Mouse (Mus musculus) c-Kit-positive CD71-positive TER-119-negative erythroid progenitor cells, embryonic 14.5 days (primary cell): Measurements from ENCODE around the gene Adam1a.
"Not testable (repeated sequence)": the region's sequence is repeated elsewhere in the genome, so short reads cannot be mapped to it uniquely, and the experiment has no call there.

Source experiments
- DNase-seq: peaks from one replicate; pipeline ENCODE4 v3.0.0-alpha.2; 2013; ENCODE audit warnings: low read depth

Adam1a gene

GRCm38 (mm10) chr5:121564468-121564895 is 19.2 kb upstream of the Adam1a start:
- peak; percentile 77 for DNase-seq

GRCm38 (mm10) chr5:121562436-121562835 is 17.2 kb upstream of the Adam1a start:
- no peak for DNase-seq

DNA sequence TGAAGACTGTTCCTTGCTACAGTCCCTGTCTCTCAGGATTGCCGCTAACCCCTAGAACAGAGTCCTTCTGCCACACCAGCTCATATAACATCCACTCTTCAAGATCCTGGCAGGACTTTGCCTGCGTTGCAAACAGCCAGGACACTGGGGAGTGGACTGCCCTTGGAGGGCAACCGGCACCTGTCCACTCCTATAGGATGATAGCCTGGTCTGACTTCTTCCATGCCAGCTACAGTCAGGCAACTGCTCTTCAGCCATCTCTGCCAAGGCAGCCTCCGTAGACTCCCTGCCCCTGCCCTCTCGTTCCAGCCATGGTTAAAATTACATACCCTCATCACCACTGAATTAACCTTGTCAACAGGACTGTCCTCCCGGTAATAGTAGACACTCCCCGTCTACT is 3.9 kb upstream of the Adam1a start:
- DNase-seq = no peak

DNA sequence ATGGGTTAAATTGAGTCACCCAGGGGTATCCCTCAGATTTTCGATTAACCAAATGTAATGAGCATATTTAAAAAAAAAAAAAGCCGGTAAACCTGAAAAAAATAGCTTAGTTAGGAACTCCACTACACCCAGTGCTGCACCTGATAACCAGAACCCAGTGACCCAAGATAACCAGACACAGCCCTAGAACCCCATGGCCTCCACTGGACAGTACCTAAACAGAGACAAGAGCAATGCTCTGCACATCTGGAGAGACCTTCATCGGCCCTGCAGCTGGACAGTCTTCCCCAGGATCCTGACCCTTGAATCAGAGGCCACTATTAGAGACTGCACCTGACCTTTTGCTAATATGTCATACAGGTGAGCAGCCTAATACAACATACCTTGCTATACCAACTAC is 1.8 kb upstream of the Adam1a start:
- no peak for DNase-seq

DNA sequence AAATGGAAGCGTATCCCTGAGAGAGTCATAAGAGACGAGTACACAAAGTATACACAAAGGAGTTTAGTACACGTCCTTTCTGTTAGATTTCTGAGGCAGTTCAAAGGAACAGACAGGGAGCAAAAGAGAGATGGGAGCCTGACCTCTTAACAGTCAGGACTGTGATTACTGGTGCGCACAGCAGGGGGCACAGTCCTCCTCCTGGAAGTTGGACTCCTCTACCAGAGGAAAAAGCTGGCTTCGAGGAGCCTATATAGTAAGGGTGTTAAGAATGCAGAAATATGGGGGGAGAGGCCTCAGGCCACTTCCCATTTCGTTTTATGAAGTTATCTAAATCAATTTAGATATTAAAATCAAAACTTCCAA is 1.2 kb upstream of the Adam1a start:
- peak; percentile 55 for DNase-seq

DNA sequence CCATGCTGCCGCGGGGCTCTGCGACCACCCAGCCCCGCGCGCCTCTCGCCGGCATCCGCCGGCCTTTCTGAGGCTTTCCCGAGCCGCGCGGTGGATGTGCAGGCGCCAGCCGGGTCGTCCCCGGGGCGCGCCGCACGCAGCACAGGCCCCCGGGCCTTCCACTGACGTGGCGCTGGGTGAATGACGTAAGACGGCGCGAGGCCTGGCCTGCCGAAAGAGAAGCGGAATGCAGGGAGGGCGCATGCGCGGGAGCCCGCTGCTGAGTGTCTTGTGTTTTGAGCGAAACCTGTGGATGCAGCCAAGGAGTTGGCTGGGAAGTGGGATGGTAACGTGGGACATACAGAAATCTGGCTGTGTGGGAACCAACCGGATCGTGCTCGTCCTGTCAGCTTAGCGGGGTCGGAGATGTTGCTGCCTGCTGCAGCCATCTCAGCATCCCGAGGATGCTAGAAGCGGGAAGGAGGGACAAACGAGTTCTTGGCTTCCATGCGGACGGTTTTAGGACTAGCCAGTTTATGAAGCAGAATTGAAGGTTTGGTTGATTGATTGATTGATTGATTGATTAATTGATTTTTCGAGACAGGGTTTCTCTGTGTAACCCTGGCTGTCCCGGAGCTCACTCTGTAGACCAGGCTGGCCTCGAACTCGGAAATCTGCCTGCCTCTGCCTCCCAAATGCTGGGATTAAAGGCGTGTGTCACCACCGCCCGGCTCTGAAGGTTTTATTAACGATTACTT is 679 bp upstream of the Adam1a start, which contains the start of gene Mapkapk5:
Gene Mapkapk5 (minus strand): TSS at position 113 of the 737 bp plus-strand sequence.
- peak; percentile 91 for DNase-seq

GRCm38 (mm10) chr5:121543370-121543769 is 1.9 kb downstream of the Adam1a start:
- no peak for DNase-seq

GRCm38 (mm10) chr5:121541235-121541634 is 4.0 kb downstream of the Adam1a start:
- DNase-seq = no peak

GRCm38 (mm10) chr5:121540066-121540465 is 5.2 kb downstream of the Adam1a start:
- no peak for DNase-seq

GRCm38 (mm10) chr5:121537588-121537987 is 7.7 kb downstream of the Adam1a start:
- DNase-seq = no peak

GRCm38 (mm10) chr5:121536921-121537555 is 8.2 kb downstream of the Adam1a start:
- no peak for DNase-seq

DNA sequence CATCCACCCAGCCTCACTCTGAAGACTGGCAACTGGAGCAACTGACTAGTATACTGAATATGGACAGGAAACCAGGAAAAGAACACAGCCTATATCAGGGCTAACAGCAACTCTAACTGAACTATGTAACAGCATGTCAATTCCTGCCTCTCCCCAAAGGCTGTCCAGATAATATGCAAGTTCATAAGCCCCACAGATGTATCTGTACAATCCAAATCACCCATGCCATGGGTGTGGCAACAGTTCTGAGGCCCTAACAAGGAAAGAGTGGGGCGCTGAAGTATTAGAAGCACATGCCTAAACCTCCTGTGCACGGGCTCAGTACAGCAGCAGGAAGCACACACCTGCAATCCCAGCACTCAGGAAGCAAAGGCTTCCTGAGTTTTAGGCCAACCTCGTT is 10.2 kb downstream of the Adam1a start:
- DNase-seq = peak; percentile 65

GRCm38 (mm10) chr5:121534521-121534920 is 10.8 kb downstream of the Adam1a start:
- DNase-seq = no peak

DNA sequence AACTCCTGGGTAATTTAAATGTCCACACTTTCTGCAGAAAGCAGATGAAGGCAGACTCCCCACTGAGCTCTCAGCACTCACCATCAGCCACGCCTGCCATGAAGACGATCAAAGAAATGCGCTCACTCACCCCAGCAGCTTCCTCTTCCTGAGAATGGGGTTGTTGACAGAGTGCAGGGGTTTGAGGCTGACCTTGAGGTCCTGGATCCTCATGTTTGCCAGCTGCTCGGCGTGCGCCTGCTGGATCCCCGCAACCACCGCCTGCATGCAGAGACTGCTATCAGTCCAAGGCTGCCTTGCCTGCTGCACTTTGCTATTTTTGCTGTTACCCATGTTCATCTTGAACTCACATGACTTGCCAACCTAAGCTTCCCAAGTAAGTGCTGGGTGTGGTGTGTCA is 18.3 kb downstream of the Adam1a start:
- DNase-seq = no peak

DNA sequence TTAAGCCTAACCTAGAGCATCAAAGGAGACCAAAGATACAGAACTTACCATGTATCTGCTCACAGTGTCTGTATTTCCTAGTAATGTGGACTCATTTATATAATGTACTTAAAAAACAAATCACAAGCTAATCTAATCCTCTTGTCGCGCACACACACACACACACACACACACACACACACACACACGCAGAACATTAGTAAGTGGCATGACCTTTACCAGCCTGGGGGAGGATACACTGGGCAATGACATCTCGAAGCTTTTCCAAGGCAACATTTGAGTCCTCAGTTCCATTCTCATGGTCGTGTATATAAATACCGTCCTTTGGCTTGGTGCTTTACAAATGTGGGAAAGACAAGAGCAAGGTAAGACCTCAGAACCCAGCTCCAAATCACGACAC is 18.8 kb downstream of the Adam1a start:
- no peak for DNase-seq

- no peak for DNase-seq
These were observed 19.4 kb downstream of the Adam1a start for GRCm38 (mm10) chr5:121525774-121526450.

DNA sequence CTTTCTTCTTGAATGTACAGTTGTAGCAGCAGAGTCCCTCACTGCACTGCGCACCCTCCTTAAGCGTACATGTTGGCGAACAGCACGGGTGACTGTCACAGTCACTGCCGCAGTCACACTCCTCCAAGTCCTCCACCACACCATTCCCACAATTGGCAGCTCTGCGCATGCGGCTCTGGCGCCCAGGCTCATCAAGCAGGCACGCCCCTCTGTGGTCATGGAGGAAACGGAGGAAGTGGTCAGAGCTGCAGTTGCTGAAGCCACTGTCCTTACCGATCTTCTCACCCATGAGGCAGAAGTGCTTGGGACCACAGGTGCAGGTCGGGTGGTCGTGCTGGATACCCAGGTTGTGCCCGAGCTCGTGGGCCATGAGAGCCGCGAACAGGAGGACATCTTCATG is 25.5 kb downstream of the Adam1a start:
- not testable (repeated sequence) for DNase-seq

GRCm38 (mm10) chr5:121518983-121519382 is 26.3 kb downstream of the Adam1a start:
- DNase-seq = no peak

DNA sequence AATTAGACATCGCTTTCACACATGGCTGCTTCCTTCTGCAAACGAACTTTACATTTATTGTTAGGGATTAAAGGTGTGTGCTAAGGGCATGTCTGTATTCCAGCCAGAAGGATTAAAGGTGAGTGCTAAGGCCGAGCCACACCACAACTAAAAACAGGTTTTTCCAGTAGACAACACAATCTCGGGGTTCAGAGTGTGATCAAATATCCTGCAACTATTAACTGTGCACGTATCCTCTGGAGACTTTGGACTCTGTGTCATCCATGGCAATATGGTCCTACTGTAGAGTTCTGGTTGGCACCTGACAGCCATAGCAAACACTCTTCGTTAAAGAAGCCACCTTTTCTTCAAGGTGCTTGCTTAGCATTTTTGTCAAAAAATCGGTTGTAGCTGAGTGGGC is 35.3 kb downstream of the Adam1a start:
- DNase-seq = no peak

- no peak for DNase-seq
These were observed 38.4 kb downstream of the Adam1a start for GRCm38 (mm10) chr5:121506846-121507245.

GRCm38 (mm10) chr5:121503231-121503630 is 42.1 kb downstream of the Adam1a start, which contains the start of gene Adam1b:
Adam1b (minus strand) TSS chr5:121503435.
- no peak for DNase-seq

DNA sequence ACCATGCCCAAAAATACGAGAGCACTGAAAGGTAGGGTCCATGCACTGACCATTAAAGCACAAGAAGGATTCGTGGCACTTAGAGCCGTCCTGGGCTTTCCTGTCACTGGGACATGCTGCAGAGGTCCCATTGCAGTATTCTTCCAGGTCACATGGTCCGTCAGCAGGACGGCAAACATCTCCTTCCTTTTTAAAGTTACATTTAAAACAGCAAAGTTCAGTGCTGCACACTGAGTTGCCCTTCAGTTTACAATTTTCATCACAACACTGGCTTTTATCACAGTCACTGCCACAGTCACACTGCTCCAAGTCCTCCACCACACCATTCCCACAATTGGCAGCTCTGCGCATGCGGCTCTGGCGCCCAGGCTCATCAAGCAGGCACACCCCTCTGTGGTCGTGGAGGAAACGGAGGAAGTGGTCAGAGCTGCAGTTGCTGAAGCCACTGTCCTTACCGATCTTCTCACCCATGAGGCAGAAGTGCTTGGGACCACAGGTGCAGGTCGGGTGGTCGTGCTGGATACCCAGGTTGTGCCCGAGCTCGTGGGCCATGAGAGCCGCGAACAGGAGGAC is 43.8 kb downstream of the Adam1a start:
- not testable (repeated sequence) for DNase-seq

DNA sequence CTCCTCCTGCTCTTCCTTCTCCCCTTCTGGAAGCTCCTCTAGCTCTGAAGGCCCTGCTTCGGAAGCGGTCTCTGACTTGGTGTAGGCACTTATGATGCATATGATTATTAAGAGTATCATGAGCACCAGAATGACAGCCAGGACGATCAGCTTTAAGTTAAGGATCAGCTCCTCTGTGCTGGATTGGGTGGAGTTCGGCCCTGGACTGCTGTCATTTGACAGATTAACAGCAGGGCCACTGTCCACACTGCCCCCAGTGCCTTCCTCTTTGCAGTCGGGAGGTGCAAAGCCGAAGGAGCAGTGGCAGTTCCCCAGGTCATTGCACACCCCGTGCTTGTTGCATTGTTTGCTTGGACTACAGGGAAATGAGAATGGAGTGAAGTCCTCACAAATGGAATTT is 44.6 kb downstream of the Adam1a start:
- peak; percentile 16 for DNase-seq
